Mouse (Mus musculus) right cerebral cortex, adult 18-20 months (tissue): ENCODE measurements around the gene Olfr781.
"Not testable (repeated sequence)": the region's sequence is repeated elsewhere in the genome, so short reads cannot be mapped to it uniquely, and the experiment has no call there.

Source experiments
- DNase-seq: peaks from one replicate; pipeline ENCODE4 v3.0.0; 2022; ENCODE audit warnings: mixed read lengths

The Olfr781 gene

DNA sequence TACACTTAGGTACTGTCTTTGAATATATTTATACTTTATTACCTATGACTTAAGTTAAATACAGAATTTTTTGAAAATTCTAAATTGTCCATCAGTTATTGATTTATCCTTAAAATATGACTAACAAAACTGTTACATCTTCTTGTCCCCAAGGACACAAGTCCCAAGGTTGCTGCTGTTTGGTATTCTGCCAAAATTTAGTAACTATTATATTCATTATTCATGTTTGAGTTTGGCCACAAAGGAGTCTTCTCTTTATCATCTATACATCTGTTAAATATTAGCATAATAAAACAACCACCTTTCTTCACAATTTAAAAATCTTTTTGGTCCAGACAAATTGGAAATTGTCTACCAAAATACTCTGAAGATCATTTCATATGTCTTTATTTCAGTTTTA, at the start of gene Olfr781:
Gene Olfr781, plus strand, starts transcription at position 301 of the 400 bp plus-strand sequence.
- no peak for DNase-seq

DNA sequence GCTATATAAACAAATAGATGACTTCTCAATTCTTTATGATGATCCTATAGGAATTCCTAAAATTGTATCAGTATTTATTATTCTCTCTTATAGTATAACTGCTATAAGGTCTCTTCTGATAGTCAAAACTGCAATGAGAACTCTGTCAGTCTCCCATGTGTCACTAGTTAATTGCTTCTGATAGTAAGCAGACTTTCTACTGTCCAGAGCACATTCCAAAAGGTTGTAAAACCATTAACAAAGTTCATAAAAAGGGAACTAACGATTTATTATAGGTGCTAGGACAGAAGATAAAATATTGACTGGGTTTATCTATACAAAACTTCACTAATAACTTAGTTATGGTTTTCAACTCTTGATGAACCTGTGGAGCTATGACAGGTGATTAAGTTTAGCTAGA, 15.7 kb upstream of the Olfr781 start:
- not testable (repeated sequence) for DNase-seq

DNA sequence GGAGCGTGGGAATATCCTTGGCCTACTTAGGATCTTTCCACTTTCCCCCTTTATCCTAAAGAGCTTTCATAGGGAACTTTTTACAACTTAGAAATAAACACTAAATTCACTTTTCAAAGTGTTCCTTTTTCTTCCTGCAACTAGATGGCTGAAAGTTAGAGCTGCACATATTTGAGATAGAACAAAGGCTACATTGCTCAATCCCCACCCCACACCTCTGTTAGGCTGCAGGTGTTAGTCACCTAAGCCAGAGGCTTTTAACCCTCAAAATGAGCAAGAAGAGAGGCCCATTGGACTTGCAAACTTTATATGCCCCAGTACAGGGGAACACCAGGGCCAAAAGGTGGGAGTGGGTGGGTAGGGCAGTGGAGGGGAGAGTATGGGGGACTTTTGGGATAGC, 15.1 kb upstream of the Olfr781 start:
- DNase-seq, result not testable (repeated sequence)

DNA sequence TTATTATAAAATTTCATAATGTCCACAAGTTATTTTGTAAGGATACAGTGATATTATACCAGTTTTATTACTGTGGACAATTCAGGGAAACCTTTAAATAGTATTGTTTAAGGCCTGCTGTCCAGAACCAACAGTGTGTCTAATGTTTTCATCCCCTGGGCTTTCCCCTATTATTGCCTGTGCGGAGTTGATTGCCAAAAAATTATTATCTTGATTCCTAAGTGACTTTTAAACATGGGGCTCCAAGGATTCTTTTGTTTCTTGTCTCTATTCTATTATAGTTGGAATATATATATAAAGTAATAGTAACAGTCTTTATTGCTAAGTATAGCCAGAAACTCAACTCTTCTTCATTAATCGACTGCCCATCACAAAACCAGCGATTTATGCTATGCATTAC, 10.8 kb upstream of the Olfr781 start, which contains the start of gene Olfr780:
Gene Olfr780, plus strand, starts transcription at position 301 of the 400 bp plus-strand sequence.
- no peak for DNase-seq

DNA sequence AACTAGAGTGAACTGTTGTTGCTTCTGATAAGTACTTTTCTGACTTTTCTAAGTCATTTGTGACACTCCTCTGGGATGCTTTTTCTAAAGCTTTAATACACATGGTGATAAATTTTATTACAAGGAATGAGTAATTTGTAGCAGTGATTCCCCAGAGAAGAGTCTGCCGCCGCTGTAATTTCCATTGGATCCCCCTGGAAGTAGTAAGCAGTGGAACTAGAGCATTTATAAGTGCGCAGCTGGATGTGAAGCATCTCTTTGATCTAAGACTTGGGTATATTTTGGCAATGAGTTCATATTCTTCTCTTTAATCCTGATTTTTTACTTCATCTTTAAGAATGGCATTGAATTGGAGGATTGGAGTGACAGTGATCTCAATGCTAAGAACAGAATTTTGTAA, 19.9 kb downstream of the Olfr781 start, which contains the start of gene Olfr782:
Gene Olfr782, plus strand, starts transcription at position 301 of the 400 bp plus-strand sequence.
- no peak for DNase-seq

DNA sequence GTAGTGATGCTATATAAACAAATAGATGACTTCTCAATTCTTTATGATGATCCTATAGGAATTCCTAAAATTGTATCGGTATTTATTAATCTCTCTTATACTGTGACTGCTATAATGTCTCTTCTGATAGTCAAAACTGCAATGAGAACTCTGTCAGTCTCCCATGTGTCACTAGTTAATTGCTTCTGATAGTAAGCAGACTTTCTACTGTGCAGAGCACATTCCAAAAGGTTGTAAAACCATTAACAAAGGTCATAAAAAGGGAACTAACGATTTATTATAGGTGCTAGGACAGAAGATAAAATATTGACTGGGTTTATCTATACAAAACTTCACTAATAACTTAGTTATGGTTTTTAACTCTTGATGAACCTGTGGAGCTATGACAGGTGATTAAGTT, 23.8 kb downstream of the Olfr781 start:
- not testable (repeated sequence) for DNase-seq

DNA sequence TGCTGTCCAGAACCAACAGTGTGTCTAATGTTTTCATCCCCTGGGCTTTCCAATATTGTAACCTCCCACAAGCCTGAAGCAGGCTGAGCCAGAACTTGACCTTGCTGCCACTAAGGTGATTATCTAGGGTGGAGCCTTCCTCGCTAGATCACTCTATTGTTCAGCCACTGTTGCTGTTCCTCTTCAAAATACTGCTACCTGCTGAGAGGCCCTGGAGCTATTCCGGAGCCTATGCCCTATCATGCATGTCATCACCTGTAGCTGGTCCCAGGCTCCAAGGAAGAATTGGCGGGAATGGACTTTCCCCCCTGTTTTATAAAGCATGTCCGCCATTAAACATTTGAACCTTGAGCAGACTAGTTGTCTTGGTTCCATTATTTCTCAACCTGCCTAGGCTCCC, 27.8 kb downstream of the Olfr781 start:
- DNase-seq, result not testable (repeated sequence)

DNA sequence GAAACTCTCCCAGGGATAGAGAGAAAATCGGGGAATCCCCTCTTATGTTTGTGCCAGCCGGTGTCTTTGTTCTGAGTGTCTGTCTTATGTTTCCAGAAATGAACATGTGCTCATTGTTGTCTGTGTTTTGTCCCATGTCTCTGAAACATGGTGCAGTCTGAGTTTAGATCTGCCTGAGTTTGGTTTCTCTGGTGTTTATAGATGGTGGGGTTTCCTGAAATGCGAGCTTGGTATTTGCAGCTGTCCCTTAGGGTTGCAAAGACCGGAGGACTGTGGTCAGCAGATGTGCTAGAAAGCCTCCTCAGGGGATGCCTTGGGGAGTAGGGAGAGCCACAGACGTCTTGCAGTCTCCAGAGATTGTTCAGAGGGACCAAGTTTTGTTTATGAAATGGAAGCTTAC, 28.7 kb downstream of the Olfr781 start:
- DNase-seq, result no peak

DNA sequence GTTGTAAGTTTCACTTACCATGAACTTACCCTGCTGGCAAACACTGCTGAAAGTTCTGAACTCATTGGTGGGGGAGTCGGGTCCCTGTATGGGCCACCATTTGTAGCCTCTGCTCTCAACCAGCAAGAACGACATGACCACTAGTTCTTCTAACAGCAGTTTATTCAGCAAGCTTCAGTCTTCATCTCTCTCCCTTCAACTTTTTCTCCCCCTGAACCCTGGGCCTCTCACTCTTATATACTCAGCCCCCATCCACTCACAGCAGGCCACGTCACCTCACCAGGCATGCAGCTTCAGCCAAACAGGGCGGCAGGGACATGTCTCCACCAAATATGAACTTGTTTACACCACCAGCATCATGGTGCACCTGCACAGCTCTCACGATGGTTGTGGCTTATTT, 45.4 kb downstream of the Olfr781 start:
- DNase-seq, result not testable (repeated sequence)
